Mouse (Mus musculus) CH12.LX (cell line): ENCODE data around the gene Tcam1. TPM values are rescaled to one million over a fixed set of nuclear protein-coding genes. Genes with fewer than 3 reads are reported as not detected.

Source experiments
- DNase-seq: peaks from one replicate; pipeline ENCODE4 v3.0.0-alpha.2; 2013; ENCODE audit errors: extremely low read depth
- H3K27ac ChIP-seq: 2 replicates; pipeline ENCODE4 v1.5.1; 2012; ENCODE audit warnings: low read depth, mild to moderate bottlenecking, control low read depth, moderate library complexity; ENCODE audit not compliant: insufficient read depth
- H3K27me3 ChIP-seq: replicated peaks from 2 replicates; pipeline ENCODE3; 2012; ENCODE audit warnings: inconsistent platforms
- H3K36me3 ChIP-seq, 2 experiments: replicated peaks in 1 of 2; 2 replicates each; pipeline versions ENCODE3 to v1.6.1; 2012; ENCODE audit warnings: inconsistent platforms in 1 of 2, low read length in 1 of 2, mild to moderate bottlenecking in 1 of 2, mixed read lengths in 1 of 2, moderate library complexity in 1 of 2; ENCODE audit not compliant: control insufficient read depth in 1 of 2, insufficient read depth in 1 of 2
- H3K4me1 ChIP-seq, 2 experiments: 2 replicates each; pipeline ENCODE4 v1.6.1; 2012; ENCODE audit warnings: inconsistent platforms in 1 of 2, moderate library complexity in 1 of 2; ENCODE audit not compliant: insufficient read depth in 2 of 2, control insufficient read depth in 1 of 2
- H3K4me2 ChIP-seq: 2 replicates; pipeline ENCODE4 v1.6.1; 2012; ENCODE audit warnings: low read depth, mild to moderate bottlenecking, control low read depth; ENCODE audit not compliant: poor library complexity, insufficient read depth, severe bottlenecking
- H3K4me3 ChIP-seq, 3 experiments: fragments of 150-350 bp in 1 of 3; sonication (generic) in 1 of 3; replicated peaks in 1 of 3; 2 replicates each; pipeline versions ENCODE3 to v1.5.1; 2011 to 2012; ENCODE audit warnings: low read depth in 2 of 3, low read length in 2 of 3, mild to moderate bottlenecking in 2 of 3, moderate library complexity in 2 of 3, control low read depth in 1 of 3, improper control_type of control experiment in 1 of 3, inconsistent platforms in 1 of 3, mixed read lengths in 1 of 3; ENCODE audit not compliant: poor library complexity in 1 of 3
- H3K79me2 ChIP-seq: replicated peaks from 2 replicates; pipeline ENCODE4 v1.6.1; 2012; ENCODE audit warnings: mild to moderate bottlenecking, moderate library complexity; ENCODE audit not compliant: control insufficient read depth, poor library complexity, insufficient read depth, severe bottlenecking; ENCODE audit errors: extremely low read depth
- H3K9ac ChIP-seq: 2 replicates; pipeline ENCODE4 v1.6.1; 2012; ENCODE audit warnings: low read depth, mild to moderate bottlenecking, control low read depth, moderate library complexity; ENCODE audit not compliant: insufficient read depth
- H3K9me3 ChIP-seq: replicated peaks from 2 replicates; pipeline ENCODE3; 2012; ENCODE audit warnings: low read length, inconsistent platforms, mixed read lengths
- BHLHE40 ChIP-seq: IDR thresholded peaks from 2 replicates; pipeline ENCODE4 v1.6.1; 2011; ENCODE audit warnings: mild to moderate bottlenecking, low read depth, low read length, improper control_type of control experiment
- CHD1 ChIP-seq: IDR thresholded peaks from 2 replicates; pipeline ENCODE4 v1.6.1; 2012; ENCODE audit warnings: low read depth, low read length, improper control_type of control experiment, inconsistent platforms
- CHD2 ChIP-seq: IDR thresholded peaks from 2 replicates; pipeline ENCODE4 v1.6.1; 2011; ENCODE audit warnings: low read length, improper control_type of control experiment
- CTCF ChIP-seq, 2 experiments: IDR thresholded peaks in 1 of 2; conservative IDR thresholded peaks in 1 of 2; 2 replicates each; pipeline ENCODE4 v1.5.1; 2011 to 2012; ENCODE audit warnings: low read depth in 2 of 2, low read length in 2 of 2, improper control_type of control experiment in 1 of 2, inconsistent platforms in 1 of 2, mild to moderate bottlenecking in 1 of 2, moderate library complexity in 1 of 2
- E2F4 ChIP-seq: IDR thresholded peaks from 2 replicates; pipeline ENCODE4 v1.6.1; 2011; ENCODE audit warnings: low read depth, low read length, improper control_type of control experiment; ENCODE audit not compliant: insufficient replicate concordance
- ELF1 ChIP-seq: IDR thresholded peaks from 2 replicates; pipeline ENCODE4 v1.6.1; 2014; ENCODE audit warnings: low read depth, mild to moderate bottlenecking, inconsistent platforms, low read length, improper control_type of control experiment
- EP300 ChIP-seq: IDR thresholded peaks from 2 replicates; pipeline ENCODE4 v1.6.1; 2011; ENCODE audit warnings: low read length, improper control_type of control experiment
- ETS1 ChIP-seq: conservative IDR thresholded peaks from 2 replicates; pipeline ENCODE4 v1.6.1; 2012; ENCODE audit warnings: low read depth, mild to moderate bottlenecking, inconsistent platforms, low read length, improper control_type of control experiment, moderate library complexity
- GABPA ChIP-seq: IDR thresholded peaks from 2 replicates; pipeline ENCODE4 v1.6.1; 2012; ENCODE audit warnings: low read depth, low read length, improper control_type of control experiment, inconsistent platforms; ENCODE audit not compliant: insufficient replicate concordance
- HCFC1 ChIP-seq: IDR thresholded peaks from 2 replicates; pipeline ENCODE4 v1.6.1; 2012; ENCODE audit warnings: low read depth, mild to moderate bottlenecking, inconsistent platforms, low read length, improper control_type of control experiment
- IRF4 ChIP-seq: IDR thresholded peaks from 2 replicates; pipeline ENCODE4 v1.6.1; 2014; ENCODE audit warnings: low read depth, mild to moderate bottlenecking, inconsistent platforms, low read length, improper control_type of control experiment
- JUN ChIP-seq: IDR thresholded peaks from 2 replicates; pipeline ENCODE4 v1.6.1; 2011; ENCODE audit warnings: low read depth, mild to moderate bottlenecking, low read length, improper control_type of control experiment, moderate library complexity; ENCODE audit not compliant: insufficient read depth
- JUND ChIP-seq: conservative IDR thresholded peaks from 2 replicates; pipeline ENCODE4 v1.6.1; 2011; ENCODE audit warnings: low read depth, low read length, improper control_type of control experiment
- KAT2A ChIP-seq: IDR thresholded peaks from 2 replicates; pipeline ENCODE4 v1.6.1; 2012; ENCODE audit warnings: low read length, improper control_type of control experiment, inconsistent platforms; ENCODE audit not compliant: insufficient replicate concordance
- MAX ChIP-seq: IDR thresholded peaks from 2 replicates; pipeline ENCODE4 v1.6.1; 2011; ENCODE audit warnings: low read length, improper control_type of control experiment
- MAZ ChIP-seq: IDR thresholded peaks from 2 replicates; pipeline ENCODE4 v1.6.1; 2012; ENCODE audit warnings: low read depth, mild to moderate bottlenecking, inconsistent platforms, low read length, improper control_type of control experiment, moderate library complexity
- MEF2A ChIP-seq: IDR thresholded peaks from 2 replicates; pipeline ENCODE4 v1.6.1; 2014; ENCODE audit warnings: low read depth, mild to moderate bottlenecking, inconsistent platforms, low read length, improper control_type of control experiment, borderline replicate concordance
- MXI1 ChIP-seq: IDR thresholded peaks from 2 replicates; pipeline ENCODE4 v1.6.1; 2011; ENCODE audit warnings: mild to moderate bottlenecking, low read depth, low read length, improper control_type of control experiment
- MYC ChIP-seq: IDR thresholded peaks from 2 replicates; pipeline ENCODE4 v1.6.1; 2011; ENCODE audit warnings: low read depth, mild to moderate bottlenecking, improper control_type of control experiment, low read length
- NELFE ChIP-seq: IDR thresholded peaks from 2 replicates; pipeline ENCODE4 v1.6.1; 2011; ENCODE audit warnings: low read depth, low read length, improper control_type of control experiment
- NRF1 ChIP-seq: IDR thresholded peaks from 2 replicates; pipeline ENCODE4 v1.6.1; 2014; ENCODE audit warnings: low read depth, mild to moderate bottlenecking, inconsistent platforms, low read length, improper control_type of control experiment, moderate library complexity
- PAX5 ChIP-seq: IDR thresholded peaks from 2 replicates; pipeline ENCODE4 v1.6.1; 2012; ENCODE audit warnings: low read length, inconsistent platforms, mixed read lengths
- POLR2A ChIP-seq: IDR thresholded peaks from 2 replicates; pipeline ENCODE4 v1.6.1; 2011; ENCODE audit warnings: low read depth, mild to moderate bottlenecking, improper control_type of control experiment, low read length
- RAD21 ChIP-seq: IDR thresholded peaks from 2 replicates; pipeline ENCODE4 v1.6.1; 2011; ENCODE audit warnings: low read depth, mild to moderate bottlenecking, low read length, improper control_type of control experiment, moderate library complexity
- RCOR1 ChIP-seq: conservative IDR thresholded peaks from 2 replicates; pipeline ENCODE4 v1.6.1; 2012; ENCODE audit warnings: low read depth, mild to moderate bottlenecking, inconsistent platforms, low read length, improper control_type of control experiment
- SIN3A ChIP-seq: IDR thresholded peaks from 2 replicates; pipeline ENCODE4 v1.6.1; 2012; ENCODE audit warnings: low read length, improper control_type of control experiment, inconsistent platforms
- SMC3 ChIP-seq: IDR thresholded peaks from 2 replicates; pipeline ENCODE4 v1.6.1; 2011; ENCODE audit warnings: low read depth, low read length, improper control_type of control experiment
- TBP ChIP-seq: conservative IDR thresholded peaks from 2 replicates; pipeline ENCODE4 v1.6.1; 2011; ENCODE audit warnings: low read depth, low read length, improper control_type of control experiment
- TCF12 ChIP-seq: IDR thresholded peaks from 2 replicates; pipeline ENCODE4 v1.6.1; 2014; ENCODE audit warnings: low read depth, mild to moderate bottlenecking, inconsistent platforms, low read length, improper control_type of control experiment
- USF1 ChIP-seq: IDR thresholded peaks from 2 replicates; pipeline ENCODE4 v1.6.1; 2014; ENCODE audit warnings: low read depth, mild to moderate bottlenecking, inconsistent platforms, low read length, improper control_type of control experiment
- USF2 ChIP-seq: conservative IDR thresholded peaks from 2 replicates; pipeline ENCODE4 v1.6.1; 2011; ENCODE audit warnings: low read depth, low read length, improper control_type of control experiment
- ZC3H11A ChIP-seq: IDR thresholded peaks from 2 replicates; pipeline ENCODE4 v1.6.1; 2012; ENCODE audit warnings: low read depth, mild to moderate bottlenecking, inconsistent platforms, low read length, improper control_type of control experiment
- ZKSCAN1 ChIP-seq: IDR thresholded peaks from 2 replicates; pipeline ENCODE4 v1.6.1; 2012; ENCODE audit warnings: low read depth, inconsistent platforms, low read length, improper control_type of control experiment, borderline replicate concordance
- ZMIZ1 ChIP-seq: IDR thresholded peaks from 2 replicates; pipeline ENCODE4 v1.6.1; 2012; ENCODE audit warnings: low read depth, mild to moderate bottlenecking, inconsistent platforms, low read length, improper control_type of control experiment
- ZNF384 ChIP-seq: IDR thresholded peaks from 2 replicates; pipeline ENCODE4 v1.6.1; 2012; ENCODE audit warnings: low read depth, low read length, improper control_type of control experiment, inconsistent platforms
- dilution Hi-C: fragments of 300-500 bp; cut with MboI; formaldehyde crosslinking; loops from 2 replicates; pipeline ENCODE4 v1.14.3; 2020; ENCODE audit warnings: low sequenced_read_pairs; ENCODE audit not compliant: extremely low pct_unique_long_range_greater_than_20kb, extremely low pct_ligation_motif_present
- in situ Hi-C: fragments of 300-500 bp; cut with MboI; formaldehyde crosslinking; loops from 3 replicates; pipeline ENCODE4 v1.14.3; 2019; ENCODE audit warnings: low sequenced_read_pairs, low pct_ligation_motif_present, low pct_unique_long_range_greater_than_20kb, mixed read lengths
- polyA plus RNA-seq: library from polyadenylated mRNA; unstranded; fragments of >175 nt; gene quantifications from 2 replicates; pipeline ENCODE4 v1.2.1, GENCODE M21; 2012; ENCODE audit warnings: low read depth; ENCODE audit not compliant: insufficient read length
- total RNA-seq, 2 experiments: library from RNA; depleted of rRNA; stranded (reverse); fragments of 300-350 nt in 1 of 2; fragments of >200 nt in 1 of 2; gene quantifications; 2 replicates each; pipeline ENCODE4 v1.2.3; 2012 to 2014

Tcam1 gene
- total and polyA plus RNA-seq, 3 experiments = 0.82 to 5.9 (median 0.99) TPM

GRCm38 (mm10) chr11:106305348-106306064 is 29.0 kb downstream of the Tcam1 start:
- H3K27ac ChIP-seq = peak overlapping the region; percentile 92
- no peaks in the 10 kb centered on the region for H3K27me3 ChIP-seq
- dilution Hi-C loops = no loop called here
- TF ChIP-seq MYC (peak; percentile 94), MAZ (peak; percentile 65; the same call in 1 of the 2 replicates), RCOR1 (peak; percentile 91), MAX (peak; percentile 87), USF1 (no peak), E2F4 (no peak), CTCF (conservative IDR thresholded peaks at IDR 0.05 in 1 of 2, IDR thresholded peaks at IDR 0.05 in 1 of 2; ENCODE audit: low read depth in 2 of 2, low read length in 2 of 2) (peak in 1 of 2 experiments; percentile 7; a peak in 1 of 4 replicates), NRF1 (0 out of 2 replicates have a peak, but pooled peaks have one; percentile 31), TCF12 (peak; percentile 85), ZKSCAN1 (no peak), USF2 (no peak), HCFC1 (no peak; the same call in none of the 2 replicates), TBP (no peak; the same call in 1 of the 2 replicates), BHLHE40 (peak; percentile 99), SIN3A (peak; percentile 82), ZNF384 (peak; percentile 86), RAD21 (no peak; the same call in none of the 2 replicates), MEF2A (peak; percentile 81), EP300 (peak; percentile 96), POLR2A (peak; percentile 23; the same call in 1 of the 2 replicates), SMC3 (peak; percentile 5), ZC3H11A (no peak), ZMIZ1 (no peak), JUND (no peak; the same call in none of the 2 replicates), CHD1 (no peak), KAT2A (0 out of 2 replicates have a peak, but pooled peaks have one; percentile 43), JUN (no peak), ELF1 (peak; percentile 78), PAX5 (no peak), MXI1 (peak; percentile 87), CHD2 (peak; percentile 81), ETS1 (peak; percentile 95), GABPA (no peak), NELFE (no peak; the same call in 1 of the 2 replicates), IRF4 (peak; percentile 99)
- TF ChIP-seq, all 38 proteins: peak for 20
- H3K79me2 ChIP-seq = no peaks in the 10 kb centered on the region; the same call in 1 of the 2 replicates
- H3K36me3 ChIP-seq = peaks cover 4% of the 10 kb centered on the region in 2 experiments
- in situ Hi-C loops = loop anchor here (25.0 kb wide), 1 partner anchor 457 kb away; the partner anchor contains the start of genes Milr1 and Pecam1
- H3K9me3 ChIP-seq = no peaks in the 10 kb centered on the region
- peak; percentile 92 for DNase-seq
- H3K4me1 ChIP-seq = peaks cover 40 to 64% of the 10 kb centered on the region in 2 experiments
- H3K4me3 ChIP-seq = peak overlapping the region in 2 of 3 experiments; percentile 5 to 40
- H3K9ac ChIP-seq = peak overlapping the region; percentile 18; the same call in 1 of the 2 replicates
- peak overlapping the region; percentile 85 for H3K4me2 ChIP-seq
